Mouse (Mus musculus) layer of hippocampus, postnatal 10 days (tissue): ENCODE data around the gene Moap1. TPM values are rescaled to one million over a fixed set of nuclear protein-coding genes. Genes with fewer than 3 reads are reported as not detected.

Source experiments
- DNase-seq, 2 experiments: peaks; one replicate each; pipeline ENCODE4 v3.0.0; 2021; ENCODE audit warnings: low spot score in 2 of 2
- long read RNA-seq: library from polyadenylated mRNA; stranded (forward); transcript quantifications from one replicate; pipeline ENCODE4 v2.0.0, GENCODE M21; 2023
- total RNA-seq, 2 experiments: library from RNA; stranded (reverse); gene quantifications; 2 replicates each; pipeline ENCODE4 v1.2.3; 2021

Gene Moap1
- total RNA-seq, result 10 to 100 TPM; 30.8 to 30.9 TPM
- long read RNA-seq, transcript Moap1-202 (2 exons, 1,284 nt), result major isoform, 33 of 36 reads
- long read RNA-seq, partial matches to known transcripts, result 0 of 36 reads
- long read RNA-seq, other reads (novel, unspliced or antisense), result 0 of 36 reads

GRCm38 (mm10) chr12:102743589-102744574 is at the start of gene Moap1, which contains the start of gene Tmem251:
Gene Moap1 (minus strand): TSS chr12:102743661.
Gene Tmem251 (plus strand): TSS chr12:102743762.
- peak; percentile 84 to 87 for DNase-seq

GRCm38 (mm10) chr12:102787927-102788326 is 44.5 kb upstream of the Moap1 start:
- DNase-seq, result no peak

GRCm38 (mm10) chr12:102785593-102785985 is 42.1 kb upstream of the Moap1 start:
- DNase-seq, result no peak

DNA sequence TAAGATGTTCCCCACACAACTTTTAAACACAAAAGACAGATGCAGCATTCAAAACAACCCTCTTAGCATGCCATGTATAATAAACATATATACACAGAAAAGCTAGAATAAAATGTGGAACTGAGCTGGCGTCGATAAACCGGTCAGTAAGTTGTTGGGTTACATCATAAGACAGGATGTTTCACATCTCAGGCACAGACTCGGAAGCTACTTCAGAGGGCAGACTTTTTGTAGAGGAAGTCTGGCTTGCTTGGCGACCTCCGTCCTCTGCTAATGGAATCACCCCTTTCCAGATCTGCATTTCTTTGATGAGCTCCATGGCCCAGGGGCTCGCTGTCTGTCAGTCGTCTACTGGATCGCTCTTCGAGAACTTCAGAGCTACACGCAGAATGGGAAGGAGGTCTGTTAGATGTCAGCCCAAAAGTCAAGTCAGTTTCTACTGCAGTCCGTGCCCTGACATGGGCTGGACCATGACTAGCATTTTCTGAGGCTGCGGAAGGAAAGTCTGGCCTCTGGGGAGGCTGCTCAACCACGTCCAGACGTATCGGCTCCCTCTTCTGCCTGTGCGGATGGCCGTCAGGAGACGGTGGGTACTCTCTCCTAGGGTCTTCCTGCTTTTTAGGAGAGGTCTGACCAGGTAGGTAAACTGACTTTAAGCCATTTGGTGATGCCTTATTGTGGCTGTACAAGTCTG is 41.6 kb upstream of the Moap1 start:
- DNase-seq, result no peak

GRCm38 (mm10) chr12:102782841-102783240 is 39.4 kb upstream of the Moap1 start:
- no peak for DNase-seq

DNA sequence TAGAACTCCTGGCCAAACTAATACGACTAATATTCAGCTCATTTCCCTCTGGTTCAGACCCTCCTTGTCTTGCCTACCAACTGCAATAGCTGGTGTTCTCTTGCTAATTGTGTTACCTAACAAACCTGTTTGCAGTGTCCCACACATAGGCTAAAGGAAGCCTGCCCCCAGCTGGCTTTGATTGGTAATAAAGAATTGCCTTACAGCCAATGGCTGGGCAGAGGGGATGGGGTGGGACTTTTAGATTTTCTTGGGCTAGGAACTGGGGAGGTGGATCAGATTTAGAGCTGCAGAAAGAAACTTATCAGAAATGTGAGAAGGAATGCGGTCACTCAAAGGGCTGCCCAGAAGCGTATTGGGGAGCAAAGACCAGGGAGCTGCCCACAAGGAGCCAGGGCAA is 36.0 kb upstream of the Moap1 start:
- DNase-seq, result no peak

GRCm38 (mm10) chr12:102778151-102778550 is 34.7 kb upstream of the Moap1 start:
- DNase-seq, result no peak

GRCm38 (mm10) chr12:102776035-102776434 is 32.6 kb upstream of the Moap1 start:
- DNase-seq, result no peak

DNA sequence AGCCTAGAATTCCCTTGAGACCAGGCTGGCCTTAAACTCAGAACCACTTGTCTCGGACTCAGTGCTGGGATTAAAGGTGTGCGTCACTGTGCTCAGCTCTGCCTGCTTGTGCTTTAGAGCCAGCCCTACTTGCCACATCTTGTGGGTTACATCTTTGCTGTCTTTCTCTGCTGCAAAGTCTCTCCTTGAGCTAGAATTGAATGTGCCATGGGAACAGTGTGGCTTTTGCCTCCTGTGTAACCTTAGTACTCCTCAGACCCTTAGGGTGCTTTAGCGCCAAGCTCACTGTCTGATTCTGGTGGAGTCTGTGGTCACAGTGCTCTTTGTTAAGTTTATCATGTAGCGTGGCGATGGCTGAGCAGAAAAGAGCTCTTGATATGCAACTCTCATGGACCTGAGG is 29.2 kb upstream of the Moap1 start:
- DNase-seq, result no peak

DNA sequence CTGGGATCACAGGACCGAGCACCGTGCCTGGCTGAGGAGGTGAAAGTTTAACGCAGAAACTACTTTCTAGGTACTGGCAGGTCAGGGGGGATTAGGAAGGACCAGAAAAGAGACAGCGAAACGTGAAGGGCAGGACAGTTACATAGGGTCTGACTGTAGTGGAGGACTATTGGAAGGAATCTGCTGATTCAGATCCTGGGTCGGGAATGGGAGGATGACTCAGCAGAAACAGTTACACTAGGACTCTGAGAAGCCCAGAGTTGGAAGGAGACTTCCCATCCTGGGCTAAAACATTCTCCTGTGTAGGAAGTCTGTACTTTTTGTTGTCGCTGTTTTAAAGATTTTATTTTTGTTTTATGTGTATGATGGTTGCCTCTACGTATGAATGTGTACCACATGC is 28.1 kb upstream of the Moap1 start:
- no peak for DNase-seq

- no peak for DNase-seq
Measured at GRCm38 (mm10) chr12:102769000-102769399, 25.5 kb upstream of the Moap1 start.

- DNase-seq, result no peak
Measured at GRCm38 (mm10) chr12:102763696-102764095, 20.2 kb upstream of the Moap1 start.

DNA sequence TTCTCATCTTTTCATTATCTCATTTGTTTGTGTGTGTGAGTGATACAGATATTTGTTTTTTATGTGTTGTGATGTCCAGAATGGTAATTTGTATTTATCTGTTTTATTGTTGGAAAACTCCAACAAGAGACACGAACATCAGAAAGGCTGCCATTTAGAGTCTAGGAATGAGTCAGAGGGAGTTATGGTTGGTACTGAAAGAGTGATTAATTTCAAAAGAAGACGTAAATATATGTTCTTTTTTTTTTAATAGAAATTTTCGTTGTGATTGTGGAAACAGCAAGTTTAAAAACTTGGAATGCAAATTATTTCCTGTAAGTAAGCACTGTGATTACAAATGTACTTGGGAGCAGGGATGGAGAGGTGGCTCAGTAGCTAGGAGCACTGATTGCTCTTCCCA is 18.2 kb upstream of the Moap1 start:
- DNase-seq, result no peak

DNA sequence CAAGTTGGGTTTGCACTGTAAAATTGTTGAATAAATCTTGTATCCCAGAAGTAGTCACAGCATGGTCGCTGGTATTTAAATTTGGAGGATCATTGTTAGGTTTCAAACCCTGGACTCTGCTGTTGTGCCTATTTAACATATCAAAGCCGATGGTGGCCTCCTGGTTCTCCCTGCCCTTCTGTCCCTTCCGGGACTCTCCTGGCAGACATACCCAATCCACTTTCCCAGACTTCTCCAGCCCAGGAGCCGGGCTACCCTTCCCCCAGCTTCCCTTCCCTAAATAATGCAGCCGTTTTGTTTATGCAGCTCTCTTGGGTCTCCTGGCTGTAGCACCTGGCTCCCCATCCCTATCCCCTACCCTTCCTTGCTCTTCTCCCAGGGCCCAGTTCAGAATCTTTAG is 15.5 kb upstream of the Moap1 start:
- DNase-seq, result no peak

DNA sequence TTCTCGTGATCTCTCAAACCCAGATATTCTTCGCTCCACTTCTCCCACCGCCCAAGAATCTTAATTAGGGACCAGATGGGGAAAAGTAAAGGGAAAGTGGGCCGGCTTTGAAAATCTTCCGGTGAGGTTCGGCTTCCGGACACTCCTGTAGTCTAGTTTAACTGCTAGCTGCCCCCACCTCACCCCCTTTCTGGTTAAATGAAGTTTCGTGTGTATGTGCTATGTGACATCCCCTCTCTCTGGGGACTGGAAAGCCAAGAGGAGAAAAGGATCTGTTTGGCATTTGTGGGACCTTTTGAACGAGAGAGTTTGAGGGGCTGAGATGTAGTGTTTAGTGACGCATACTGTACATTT is 14.9 kb upstream of the Moap1 start, which contains the start of gene Gm20604:
TSS of gene Gm20604 (minus strand) at position 270 of the 354 bp plus-strand sequence.
- no peak for DNase-seq

- DNase-seq, result peak; percentile 94 to 97
Measured at GRCm38 (mm10) chr12:102757689-102758402, 14.4 kb upstream of the Moap1 start, which contains the start of the genes Gm28051, Gon7 and Ubr7. Gene Gm28051 (minus strand): TSS chr12:102757765. Gene Gon7 (minus strand): TSS chr12:102757803. Gene Ubr7 (plus strand): TSS chr12:102757967.

DNA sequence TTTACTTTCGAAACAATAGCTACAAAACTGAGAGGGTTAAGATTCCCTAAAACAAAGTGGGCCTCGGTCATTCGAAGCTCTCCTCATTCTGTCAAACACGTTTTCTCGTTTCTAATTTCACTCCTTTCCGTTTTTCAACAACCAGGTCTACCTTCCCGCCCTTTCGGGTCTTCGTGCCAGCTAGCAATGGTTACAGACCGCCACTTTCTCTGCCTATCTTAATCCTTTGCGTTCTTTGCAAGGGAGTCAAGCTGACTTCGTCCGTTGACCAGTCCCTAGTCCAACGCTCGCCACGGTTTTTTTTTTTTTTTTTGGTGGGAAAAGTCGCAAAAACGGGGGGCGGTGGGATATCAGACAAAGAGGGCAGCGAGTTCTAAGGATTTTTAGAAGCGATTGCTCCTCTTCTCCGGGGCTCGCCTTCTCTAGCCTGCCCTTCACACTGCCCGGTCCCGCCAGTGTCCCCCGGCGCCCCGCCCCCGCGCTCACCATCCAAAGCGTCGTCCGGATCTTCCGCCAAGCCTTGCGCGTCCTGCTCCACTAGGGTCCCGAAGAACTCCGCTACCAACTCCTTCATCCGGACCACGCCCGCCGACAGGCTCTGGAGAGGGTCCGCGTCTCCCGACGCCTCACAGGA is 13.7 kb upstream of the Moap1 start:
- no peak for DNase-seq

DNA sequence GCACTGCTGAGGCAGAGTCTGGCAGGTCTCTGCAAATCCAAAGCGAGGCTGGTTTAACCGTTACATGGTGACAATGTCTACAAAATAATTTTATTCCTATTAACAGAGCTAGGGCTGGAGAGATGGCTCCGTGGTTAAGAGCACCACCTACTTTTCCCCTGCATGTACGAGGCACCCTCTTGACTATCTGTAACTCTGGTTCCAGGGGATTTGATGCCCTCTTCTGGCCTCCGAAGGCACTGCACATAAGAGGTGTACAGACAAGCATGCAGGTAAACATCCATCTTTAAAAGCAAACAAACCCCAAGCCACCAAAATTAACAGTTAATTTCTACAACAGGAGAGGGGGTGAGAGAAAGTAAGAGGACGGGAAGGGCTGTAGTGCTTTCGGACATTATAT is 12.8 kb upstream of the Moap1 start:
- DNase-seq, result peak; percentile 42 to 52

- no peak for DNase-seq
Measured at GRCm38 (mm10) chr12:102748256-102748655, 4.8 kb upstream of the Moap1 start.

- no peak for DNase-seq
Measured at GRCm38 (mm10) chr12:102744839-102745238, 1.4 kb upstream of the Moap1 start.
